Mouse (Mus musculus): ENCODE measurements at regions not wholly inside any gene's neighbourhood (a gene's known extent, or its start where the extent isn't known, plus 50 kb on each side); places are given as distances from the start of the nearest gene placed in this dataset.

DNA sequence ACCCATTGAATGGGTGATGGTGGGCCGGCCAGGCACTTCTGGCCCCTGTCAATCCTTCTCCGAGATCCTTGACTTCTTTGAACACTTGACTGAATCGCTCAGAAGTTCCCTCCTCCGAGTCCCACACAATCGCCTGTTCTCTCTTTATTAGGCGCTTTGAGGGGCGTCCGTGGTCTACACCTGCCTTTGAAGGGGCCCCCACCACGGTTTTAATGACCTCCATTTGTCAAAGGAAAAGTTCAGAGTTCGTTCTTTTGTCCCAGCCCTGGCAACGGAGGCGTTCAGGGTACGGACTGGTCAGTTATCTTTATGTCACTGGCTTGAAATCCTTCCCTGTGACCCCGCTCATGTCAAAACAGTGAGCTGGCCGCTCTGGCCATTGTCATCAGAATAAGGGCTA lies 74.3 kb upstream of the Irx3 start:
- no peak for TF ChIP-seq POLR2A (IDR thresholded peaks at IDR 0.05; ENCODE audit: low read depth, low read length)
- no peak for TF ChIP-seq CTCF (conservative IDR thresholded peaks at IDR 0.05; ENCODE audit: insufficient read depth, insufficient read length, low read depth, low read length)

Data from kidney, adult 2 months (tissue).